Mouse (Mus musculus) heart, adult 2 months (tissue): Measurements from ENCODE around the gene Emx2.

ENCODE experiments used
- CTCF ChIP-seq: fragments of 200-600 bp; IDR thresholded peaks from 2 replicates; pipeline ENCODE4 v1.8.1; 2022; ENCODE audit warnings: antibody characterized with exemption, mild to moderate bottlenecking, moderate library complexity
- POLR2A ChIP-seq: fragments of 200-500 bp; IDR thresholded peaks from 2 replicates; pipeline ENCODE4 v1.6.1; 2011; ENCODE audit warnings: mild to moderate bottlenecking, low read depth, low read length, control low read depth; ENCODE audit not compliant: insufficient read depth

GRCm38 (mm10) chr19:59508896-59509295 lies 50.7 kb downstream of the Emx2 start:
- no peak for TF ChIP-seq CTCF
- no peak for TF ChIP-seq POLR2A
